Mouse (Mus musculus): ENCODE results near the gene Dimt1.

GRCm38 (mm10) chr13:106913125-106913736 is 33.7 kb upstream of the Dimt1 start:
- TF ChIP-seq POLR2A (IDR thresholded peaks at IDR 0.05; ENCODE audit: low read depth, low read length), result no peak
- no peak for TF ChIP-seq CTCF (IDR thresholded peaks at IDR 0.05; ENCODE audit: borderline replicate concordance, insufficient read depth, low read length)

All from embryonic fibroblast, embryonic 13.5 days (primary cell).